Mouse (Mus musculus) liver, adult 2 months (tissue): Measurements from ENCODE around the gene Sp3.

ENCODE experiments used
- CTCF ChIP-seq: fragments of 200-500 bp; IDR thresholded peaks from 2 replicates; pipeline ENCODE4 v1.5.1; 2011; ENCODE audit warnings: low read depth, low read length, control low read depth
- POLR2A ChIP-seq: fragments of 200-500 bp; IDR thresholded peaks from 2 replicates; pipeline ENCODE4 v1.6.1; 2011; ENCODE audit warnings: low read length, control low read depth; ENCODE audit not compliant: insufficient read depth; ENCODE audit errors: extremely low read depth

DNA sequence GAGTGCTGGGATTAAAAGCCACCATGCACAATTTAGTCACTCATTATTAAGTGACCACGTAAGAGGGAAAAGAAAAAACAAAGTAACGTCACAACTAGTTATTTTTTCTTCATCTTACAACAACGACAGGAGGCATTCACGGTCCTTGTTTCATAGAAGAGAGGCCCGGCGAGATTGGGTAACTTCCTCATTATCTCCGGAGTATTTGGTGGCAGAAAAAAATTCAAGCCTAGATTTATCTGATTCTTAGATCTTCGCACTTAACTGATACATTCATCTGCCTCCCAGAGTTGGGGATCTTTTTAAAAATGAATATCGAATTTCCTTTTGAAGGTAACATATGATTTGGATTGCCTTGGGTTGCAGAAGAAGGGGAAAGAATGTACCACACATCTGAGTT is 27.2 kb upstream of the Sp3 start:
- TF ChIP-seq POLR2A (no peak), CTCF (no peak)
